Mouse (Mus musculus) right cerebral cortex, adult 2 months (tissue): ENCODE data around the gene Slmap.
"Not testable (repeated sequence)": the region's sequence is repeated elsewhere in the genome, so short reads cannot be mapped to it uniquely, and the experiment has no call there.

ENCODE experiments used
- DNase-seq, 2 experiments: peaks; one replicate each; pipeline ENCODE4 v3.0.0; 2021 to 2022; ENCODE audit warnings: low spot score in 2 of 2

Gene Slmap

DNA sequence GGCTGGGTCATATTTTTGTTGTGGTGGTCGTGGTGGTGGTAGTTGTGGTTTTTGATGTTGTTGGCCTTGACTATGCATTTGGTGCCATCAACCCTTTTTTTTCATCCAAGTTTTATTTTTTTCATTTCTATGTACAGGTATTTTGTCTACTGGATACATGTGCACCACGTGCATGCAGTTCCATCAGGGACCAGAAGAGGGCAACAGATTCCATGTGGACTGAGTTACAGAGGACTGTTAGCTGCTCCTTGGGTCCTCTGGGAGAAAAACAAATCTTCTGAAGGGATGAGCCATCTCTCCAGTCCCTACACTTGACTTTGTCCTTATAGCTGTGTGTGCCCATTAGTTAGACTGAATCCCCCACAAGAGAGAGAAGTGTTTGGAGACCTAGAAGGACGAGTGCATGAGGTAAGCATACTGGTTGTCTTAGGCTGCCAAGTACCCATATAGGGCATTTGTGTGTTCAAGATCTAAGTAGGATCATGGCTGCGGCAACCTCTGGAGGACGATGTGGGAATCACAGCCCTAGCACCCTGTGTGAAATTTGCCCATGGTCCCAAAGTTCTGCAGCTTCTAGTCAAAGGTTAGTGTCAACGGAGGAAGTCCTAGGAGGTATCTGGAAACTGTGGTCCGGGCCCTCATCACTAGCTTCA is 136.1 kb downstream of the Slmap start:
- no peak for DNase-seq

DNA sequence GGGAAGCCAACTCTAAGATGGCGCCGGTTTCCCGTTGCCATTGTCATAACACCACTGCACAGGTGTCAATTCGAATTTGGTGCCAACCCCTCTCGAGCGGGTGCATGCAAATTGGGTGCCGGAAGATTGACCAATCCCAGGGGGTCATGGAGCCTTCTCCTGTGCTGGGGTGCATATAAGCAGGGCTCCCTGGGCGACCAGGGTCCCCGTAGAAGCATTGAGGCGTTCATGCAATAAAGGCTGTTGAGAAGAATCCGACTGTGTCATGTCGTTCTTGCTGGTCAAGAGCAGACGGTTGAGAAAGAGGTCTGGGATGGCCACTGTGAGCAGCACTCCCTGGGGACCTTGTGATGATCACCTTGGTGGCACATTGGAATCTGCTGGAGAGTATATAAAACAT is 142.9 kb downstream of the Slmap start:
- no peak for DNase-seq

DNA sequence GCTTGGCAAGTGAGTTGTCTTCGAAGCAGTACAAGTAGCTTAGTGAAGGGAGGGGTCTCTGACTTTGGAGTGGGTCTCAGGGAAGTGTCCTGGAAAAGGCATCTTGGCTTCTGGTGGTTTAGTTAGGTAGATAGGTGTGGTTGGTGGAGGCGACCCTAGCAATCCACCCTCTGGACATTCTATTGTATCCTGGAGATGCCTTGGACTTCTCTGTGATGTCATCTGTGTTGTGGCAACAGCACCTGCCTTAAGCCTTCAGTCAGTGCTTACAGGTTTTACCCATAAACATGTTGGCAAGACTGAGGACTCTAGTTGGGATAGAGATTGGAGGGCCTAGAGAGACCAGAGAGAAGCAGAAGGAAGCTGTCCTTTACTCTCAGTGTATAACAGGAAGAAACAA is 145.8 kb downstream of the Slmap start:
- DNase-seq: not testable (repeated sequence)

DNA sequence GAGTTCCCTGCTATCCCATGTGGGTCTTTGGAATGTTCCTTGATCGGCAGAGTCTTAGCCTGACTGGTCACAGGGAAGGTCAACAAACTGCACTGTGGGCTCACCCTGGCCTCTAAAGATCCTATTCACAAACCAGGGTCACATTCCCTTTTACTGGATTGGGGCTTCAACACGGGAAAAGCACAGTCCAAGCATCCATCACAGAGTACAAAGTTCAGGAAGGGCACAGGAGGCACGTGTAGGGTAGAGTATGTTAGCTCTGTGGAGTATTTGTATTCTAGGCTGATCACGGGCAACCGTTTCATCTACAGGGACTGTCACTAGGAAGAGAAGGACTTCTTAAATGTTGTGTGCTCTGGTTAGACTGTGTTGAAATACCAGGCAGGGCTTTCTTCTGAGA is 147.7 kb downstream of the Slmap start:
- DNase-seq: not testable (repeated sequence)

DNA sequence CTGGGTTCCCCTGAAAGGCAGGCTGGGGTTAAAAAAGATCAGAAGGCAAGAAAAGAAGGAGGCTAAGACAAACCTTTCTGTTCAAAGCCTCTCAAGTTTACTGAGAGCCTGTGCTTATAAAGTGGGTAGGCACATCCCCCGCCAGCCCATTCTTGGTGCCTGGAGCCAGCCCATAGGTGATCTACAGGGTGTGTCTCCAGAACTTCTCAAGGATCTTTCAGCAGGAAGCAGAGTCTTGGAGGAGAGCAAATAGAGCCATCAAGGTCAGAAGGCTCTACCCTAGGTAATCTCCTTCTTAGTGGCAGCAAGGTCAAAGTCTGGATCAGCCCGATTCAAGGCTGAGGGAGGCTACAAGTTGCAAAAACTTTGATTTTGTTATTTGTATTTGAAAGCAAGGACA is 149.1 kb downstream of the Slmap start:
- not testable (repeated sequence) for DNase-seq

DNA sequence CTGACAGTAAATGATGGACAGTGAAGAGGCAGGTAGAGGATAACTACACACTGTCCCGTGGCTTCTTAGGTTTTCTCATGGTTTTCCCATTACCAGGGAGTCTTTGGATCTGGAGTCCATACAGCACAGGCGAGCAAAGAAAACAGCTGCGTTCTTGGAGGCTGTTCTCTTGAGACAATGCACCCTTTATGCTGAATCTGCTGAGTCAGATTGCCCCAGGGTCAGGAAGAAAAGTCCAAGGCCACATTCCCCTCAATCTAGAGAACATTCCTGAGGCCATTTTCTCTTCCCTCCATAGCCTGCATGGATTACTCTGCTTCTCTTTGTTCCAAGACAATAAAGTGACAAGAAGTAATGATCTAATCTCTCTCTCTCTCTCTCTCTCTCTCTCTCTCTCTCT is 155.7 kb downstream of the Slmap start:
- no peak for DNase-seq

DNA sequence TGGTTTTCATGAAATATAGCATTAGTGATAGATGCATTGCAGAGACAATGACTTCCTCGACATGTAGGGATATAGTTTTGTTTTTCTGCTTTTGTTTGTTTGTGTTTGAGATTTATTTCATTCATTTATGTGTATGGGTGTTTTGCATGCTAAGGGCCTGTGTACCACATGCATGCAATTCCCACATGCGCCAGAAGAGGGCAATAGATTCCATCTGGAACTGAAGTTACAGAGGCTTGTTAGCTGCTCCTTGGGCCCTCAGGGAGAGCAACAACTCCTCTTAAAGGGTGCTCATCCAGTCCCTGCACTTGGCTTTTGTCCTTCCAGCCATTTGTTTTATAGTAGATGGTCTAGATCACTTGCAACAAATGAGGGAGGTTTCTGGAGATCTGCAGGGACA is 158.1 kb downstream of the Slmap start:
- DNase-seq: peak; percentile 58 to 60
